Mouse (Mus musculus) layer of hippocampus, adult 2 months (tissue): ENCODE measurements around the gene Knop1. TPM values are rescaled to one million over a fixed set of nuclear protein-coding genes. Genes with fewer than 3 reads are reported as not detected.

Source experiments
- DNase-seq, 2 experiments: peaks; one replicate each; pipeline ENCODE4 v3.0.0; 2022; ENCODE audit warnings: low spot score in 2 of 2
- H3K27ac ChIP-seq: fragments of 200-600 bp; 2 replicates; pipeline ENCODE4 v1.8.1; 2022
- H3K4me3 ChIP-seq: fragments of 200-600 bp; 2 replicates; pipeline ENCODE4 v1.8.1; 2022; ENCODE audit warnings: mild to moderate bottlenecking
- CTCF ChIP-seq: fragments of 200-600 bp; conservative IDR thresholded peaks from 2 replicates; pipeline ENCODE4 v1.8.1; 2022; ENCODE audit warnings: antibody characterized with exemption, mild to moderate bottlenecking, moderate library complexity
- total RNA-seq, 2 experiments: library from RNA; stranded (reverse); gene quantifications; 2 replicates each; pipeline ENCODE4 v1.2.3; 2021

Knop1 gene
- total RNA-seq, 2 experiments from 2014 or later: 24.3 to 26.6 TPM

- no peak for TF ChIP-seq CTCF
- DNase-seq: peak in 1 of 2 experiments; percentile 36
- Histone ChIP-seq H3K27ac (peak overlapping the region; percentile 81), H3K4me3 (no peak overlapping the region)
Measured at GRCm38 (mm10) chr7:118841030-118841745, 14.9 kb downstream of the Knop1 start.

GRCm38 (mm10) chr7:118837901-118838300 lies 18.2 kb downstream of the Knop1 start:
- peak in 1 of 2 experiments; percentile 25 for DNase-seq
- no peak overlapping the region for H3K4me3 ChIP-seq

GRCm38 (mm10) chr7:118827975-118828416 lies 28.1 kb downstream of the Knop1 start:
- Histone ChIP-seq H3K4me3 (no peak overlapping the region), H3K27ac (peak overlapping the region; percentile 79)
- no peak for DNase-seq
- no peak for TF ChIP-seq CTCF

More at GRCm38 (mm10) chr7:118837901-118838300, 18.2 kb downstream of the Knop1 start:
- TF ChIP-seq CTCF: no peak
- H3K27ac ChIP-seq: peak overlapping the region; percentile 64

- TF ChIP-seq CTCF: no peak
- H3K27ac ChIP-seq: no peak overlapping the region
- no peak overlapping the region for H3K4me3 ChIP-seq
- DNase-seq: no peak
Measured at GRCm38 (mm10) chr7:118824451-118824850, 31.6 kb downstream of the Knop1 start.

GRCm38 (mm10) chr7:118821887-118822556 lies 34.0 kb downstream of the Knop1 start:
- Histone ChIP-seq H3K27ac (0 out of 2 replicates have a peak overlapping the region, but pooled peaks have one; percentile 71), H3K4me3 (no peak overlapping the region)
- TF ChIP-seq CTCF: no peak
- DNase-seq: no peak

GRCm38 (mm10) chr7:118821356-118821755 lies 34.7 kb downstream of the Knop1 start:
- no peak for TF ChIP-seq CTCF
- H3K4me3 ChIP-seq: no peak overlapping the region
- no peak for DNase-seq
- peak overlapping the region; percentile 71 for H3K27ac ChIP-seq

- DNase-seq: no peak
Measured at GRCm38 (mm10) chr7:118819666-118820065, 36.4 kb downstream of the Knop1 start.

GRCm38 (mm10) chr7:118817741-118818140 lies 38.3 kb downstream of the Knop1 start:
- no peak overlapping the region for H3K4me3 ChIP-seq
- no peak overlapping the region for H3K27ac ChIP-seq
- no peak for TF ChIP-seq CTCF
- DNase-seq: no peak

More at GRCm38 (mm10) chr7:118819666-118820065, 36.4 kb downstream of the Knop1 start:
- TF ChIP-seq CTCF: no peak
- no peak overlapping the region for H3K27ac ChIP-seq
- no peak overlapping the region for H3K4me3 ChIP-seq

- no peak overlapping the region for H3K4me3 ChIP-seq
- TF ChIP-seq CTCF: no peak
- H3K27ac ChIP-seq: no peak overlapping the region
- no peak for DNase-seq
Measured at GRCm38 (mm10) chr7:118816275-118816674, 39.8 kb downstream of the Knop1 start.

GRCm38 (mm10) chr7:118813592-118813991 lies 42.5 kb downstream of the Knop1 start:
- TF ChIP-seq CTCF: no peak
- DNase-seq: no peak
- Histone ChIP-seq H3K4me3 (no peak overlapping the region), H3K27ac (no peak overlapping the region)

- Histone ChIP-seq H3K4me3 (no peak overlapping the region), H3K27ac (no peak overlapping the region)
- no peak for TF ChIP-seq CTCF
- DNase-seq: no peak
Measured at GRCm38 (mm10) chr7:118811407-118812106, 44.5 kb downstream of the Knop1 start.

GRCm38 (mm10) chr7:118807899-118808298 lies 48.2 kb downstream of the Knop1 start:
- no peak for TF ChIP-seq CTCF
- DNase-seq: no peak
- no peak overlapping the region for H3K27ac ChIP-seq
- no peak overlapping the region for H3K4me3 ChIP-seq
